Mouse (Mus musculus): ENCODE results near the gene Vsx1. TPM values are rescaled to one million over a fixed set of nuclear protein-coding genes. Genes with fewer than 3 reads are reported as not detected.

Gene Vsx1
- polyA plus RNA-seq, 1 experiment from 2014 or later, result not detected

DNA sequence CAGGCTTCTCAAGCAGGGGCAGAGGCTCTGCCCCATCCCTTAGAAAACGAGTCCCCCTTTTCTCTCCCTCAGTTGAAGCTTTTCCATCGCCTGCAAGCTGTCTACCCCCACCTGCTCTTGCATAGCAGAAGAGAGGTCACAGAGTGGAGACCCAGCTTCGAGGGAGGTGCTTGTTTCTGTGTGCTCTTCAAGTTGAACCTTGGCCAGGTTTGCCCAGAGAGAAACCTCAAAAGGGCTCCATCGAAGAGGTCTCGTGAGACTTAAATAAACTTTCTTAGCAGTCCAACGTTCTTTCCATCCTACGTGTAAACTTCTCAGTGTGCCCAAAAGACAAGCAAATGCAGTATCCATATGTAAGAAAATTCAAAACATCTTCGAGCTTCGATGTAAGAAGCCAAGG, 37.8 kb downstream of the Vsx1 start:
- no peaks in the 10 kb centered on the region for H3K4me1 ChIP-seq
- H3K36me3 ChIP-seq, result no peaks in the 10 kb centered on the region
- H3K4me3 ChIP-seq (replicated peaks), result no peak overlapping the region
- WGBS, result 44% methylated on average over 9 of the region's 9 CpGs
- ATAC-seq (ENCODE audit: insufficient read depth, low FRiP score, low read depth), result 0 out of 2 replicates have a peak, but pooled peaks have one; percentile 2
- no peak overlapping the region for H3K9ac ChIP-seq
- H3K9me3 ChIP-seq, result no peaks in the 10 kb centered on the region
- 0 out of 2 replicates have a peak overlapping the region, but pooled peaks have one; percentile 27 for H3K27ac ChIP-seq
- H3K4me2 ChIP-seq, result no peak overlapping the region
- no peaks in the 10 kb centered on the region for H3K27me3 ChIP-seq (replicated peaks)

DNA sequence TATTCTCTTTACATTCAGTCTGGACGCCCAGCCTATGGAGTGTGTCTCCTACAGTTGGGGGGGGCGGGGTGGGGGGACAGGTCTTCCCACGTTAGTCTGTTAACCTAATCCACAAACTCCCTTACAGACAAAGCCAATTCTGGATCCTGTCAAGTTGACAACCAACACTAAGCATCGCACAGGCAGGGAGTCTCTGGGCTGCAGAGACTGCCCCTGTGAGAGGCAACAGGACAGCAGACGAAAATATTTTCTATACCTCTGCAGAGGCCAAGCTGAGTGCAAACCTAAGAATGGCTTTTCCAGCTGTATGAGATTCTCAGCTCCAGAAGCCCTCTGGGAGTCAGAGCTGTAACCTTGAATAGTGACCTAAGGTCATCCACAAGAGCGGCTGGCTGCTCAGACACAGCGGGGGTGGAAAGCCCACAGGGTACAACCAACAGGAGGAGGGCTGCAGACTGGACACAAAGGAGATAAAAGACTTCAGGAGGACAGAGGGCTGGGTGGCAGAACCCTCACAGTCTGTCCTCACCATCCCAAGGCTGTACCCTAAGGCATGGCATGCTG, 38.6 kb downstream of the Vsx1 start:
- Histone ChIP-seq H3K4me3 (replicated peaks) (no peak overlapping the region), H3K9me3 (no peaks in the 10 kb centered on the region), H3K9ac (no peak overlapping the region), H3K27me3 (replicated peaks) (no peaks in the 10 kb centered on the region), H3K36me3 (no peaks in the 10 kb centered on the region), H3K4me2 (no peak overlapping the region), H3K4me1 (no peaks in the 10 kb centered on the region), H3K27ac (peak overlapping the region; percentile 58)
- WGBS, result 19% methylated on average over 7 of the region's 7 CpGs
- peak; percentile 50; the same call in 1 of the 2 replicates for ATAC-seq (ENCODE audit: insufficient read depth, low FRiP score, low read depth)

DNA sequence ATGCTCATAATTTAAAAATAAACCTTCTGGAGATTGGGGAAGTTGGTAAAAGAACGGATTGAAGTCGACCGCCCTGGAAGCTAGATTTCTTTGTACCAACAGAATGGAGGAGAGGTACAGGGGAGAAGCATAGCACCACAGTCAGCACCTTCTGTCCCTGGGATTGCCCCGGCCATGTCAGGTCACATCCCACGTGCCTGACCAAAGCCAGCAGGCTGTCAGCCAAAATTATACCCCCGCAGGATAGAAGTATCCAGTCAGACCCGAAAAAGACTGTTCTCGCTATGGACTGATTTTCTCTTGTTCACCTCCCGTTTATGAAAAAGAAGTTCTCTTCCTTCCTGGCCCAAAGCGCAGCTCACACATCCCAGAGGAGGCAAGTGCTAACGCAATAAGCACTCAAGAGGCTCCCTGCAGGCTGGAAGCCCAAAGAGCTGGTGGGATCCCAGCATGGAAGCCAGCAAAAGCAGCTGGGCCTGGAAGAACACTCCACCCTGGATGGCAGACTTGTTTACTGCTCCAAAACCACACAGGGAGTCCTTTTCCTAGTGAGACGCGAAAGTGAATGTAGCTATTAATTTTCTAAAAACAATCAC, 40.8 kb downstream of the Vsx1 start:
- no peaks in the 10 kb centered on the region for H3K36me3 ChIP-seq
- H3K9ac ChIP-seq, result no peak overlapping the region
- H3K27ac ChIP-seq, result 0 out of 2 replicates have a peak overlapping the region, but pooled peaks have one; percentile 6
- 61% methylated on average over 13 of the region's 13 CpGs for WGBS
- no peak overlapping the region for H3K4me2 ChIP-seq
- no peak for ATAC-seq (ENCODE audit: insufficient read depth, low FRiP score, low read depth)
- H3K4me1 ChIP-seq, result no peaks in the 10 kb centered on the region
- no peaks in the 10 kb centered on the region for H3K9me3 ChIP-seq
- H3K4me3 ChIP-seq (replicated peaks), result no peak overlapping the region
- H3K27me3 ChIP-seq (replicated peaks), result no peaks in the 10 kb centered on the region

DNA sequence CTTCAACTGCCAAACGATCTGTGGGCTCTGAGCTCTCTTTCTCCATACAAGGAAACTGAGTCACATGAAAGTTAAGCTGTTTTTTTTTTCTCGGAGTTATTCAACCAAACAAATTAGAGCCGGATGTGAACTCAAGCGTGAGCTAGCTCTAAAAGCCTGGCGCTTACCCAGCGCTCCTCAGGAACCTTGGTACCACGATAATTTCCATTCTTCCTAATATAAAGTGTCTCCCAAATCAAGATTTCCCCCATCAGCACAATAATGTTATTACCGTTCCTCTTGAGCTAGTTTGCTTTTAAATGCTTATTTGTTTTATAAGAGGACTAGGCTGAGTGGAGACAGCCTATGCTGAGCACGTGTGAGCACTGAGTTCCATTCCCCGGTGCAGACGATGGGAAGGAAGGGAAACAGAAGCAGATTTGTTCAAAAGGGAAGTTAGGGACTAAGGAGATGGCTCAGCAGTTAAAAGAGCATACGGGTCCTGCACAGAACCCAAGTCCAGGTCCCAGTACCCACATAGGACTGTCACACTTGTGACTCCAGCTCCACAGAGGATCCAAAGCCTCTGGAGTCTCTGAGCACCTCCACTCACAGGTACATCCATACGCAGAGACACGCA, 41.4 kb downstream of the Vsx1 start:
- no peaks in the 10 kb centered on the region for H3K4me1 ChIP-seq
- ATAC-seq (ENCODE audit: insufficient read depth, low FRiP score, low read depth), result no peak
- H3K27ac ChIP-seq, result no peak overlapping the region
- H3K27me3 ChIP-seq (replicated peaks), result no peaks in the 10 kb centered on the region
- H3K36me3 ChIP-seq, result no peaks in the 10 kb centered on the region
- no peaks in the 10 kb centered on the region for H3K9me3 ChIP-seq
- no peak overlapping the region for H3K4me3 ChIP-seq (replicated peaks)
- no peak overlapping the region for H3K4me2 ChIP-seq
- no peak overlapping the region for H3K9ac ChIP-seq
- 76% methylated on average over 14 of the region's 14 CpGs for WGBS

DNA sequence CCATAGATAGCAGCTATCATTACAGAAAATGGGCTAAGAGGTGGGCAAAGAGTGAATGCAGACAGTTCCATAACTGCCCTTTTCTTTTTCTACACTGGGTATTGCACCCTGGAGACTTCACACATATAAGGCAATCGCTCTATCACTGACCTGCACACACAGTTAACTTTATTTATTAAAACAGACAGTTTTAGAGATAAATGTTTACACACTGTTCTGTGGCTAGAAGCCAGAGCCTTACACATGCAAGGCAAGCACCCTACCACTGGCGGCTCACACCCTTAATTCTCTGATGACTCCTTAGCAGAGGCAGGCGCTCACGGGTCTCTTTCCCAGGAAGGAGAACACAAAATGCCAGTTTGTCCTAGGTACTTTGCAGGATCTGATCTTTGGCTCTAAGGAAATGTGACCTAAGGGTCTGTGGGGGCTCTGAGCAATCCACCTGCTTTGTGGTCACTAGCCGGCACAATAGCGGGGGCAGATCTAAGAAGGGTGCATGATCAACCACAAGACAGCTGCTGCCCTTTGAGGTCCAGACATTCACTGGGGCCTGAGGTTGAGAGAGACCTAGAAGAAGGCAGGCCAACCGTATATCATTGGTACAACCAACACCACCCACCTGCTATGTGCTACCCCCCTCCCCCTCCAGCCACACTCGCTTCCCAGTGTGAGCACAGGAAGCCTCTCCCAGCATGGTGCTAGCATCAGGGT, 42.6 kb downstream of the Vsx1 start:
- Histone ChIP-seq H3K4me1 (no peaks in the 10 kb centered on the region), H3K4me2 (no peak overlapping the region), H3K36me3 (no peaks in the 10 kb centered on the region), H3K27me3 (replicated peaks) (no peaks in the 10 kb centered on the region), H3K9ac (no peak overlapping the region), H3K27ac (no peak overlapping the region), H3K4me3 (replicated peaks) (no peak overlapping the region), H3K9me3 (no peaks in the 10 kb centered on the region)
- ATAC-seq (ENCODE audit: insufficient read depth, low FRiP score, low read depth), result no peak
- 75% methylated on average over 8 of the region's 8 CpGs for WGBS

DNA sequence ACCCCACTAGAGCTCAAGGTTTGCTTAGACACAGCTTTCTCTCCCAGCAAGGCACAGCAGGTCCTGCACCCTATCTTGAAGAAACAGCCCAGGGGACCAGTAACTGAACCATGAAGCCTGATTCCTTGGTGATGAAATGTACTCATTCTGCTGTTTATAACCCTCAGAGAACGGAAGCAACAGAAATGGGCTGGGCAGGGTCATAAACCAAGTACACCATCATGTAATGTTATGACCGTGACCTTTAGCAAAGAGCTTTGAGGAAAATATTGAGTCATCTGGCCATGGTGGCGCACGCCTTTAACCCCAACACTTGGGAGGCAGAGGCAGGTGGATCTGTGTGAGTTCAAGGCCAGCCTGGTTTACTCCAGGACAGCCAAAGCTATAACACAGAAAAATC, 43.9 kb downstream of the Vsx1 start:
- Histone ChIP-seq H3K9me3 (no peaks in the 10 kb centered on the region), H3K9ac (no peak overlapping the region), H3K4me1 (no peaks in the 10 kb centered on the region), H3K36me3 (no peaks in the 10 kb centered on the region), H3K4me3 (replicated peaks) (no peak overlapping the region), H3K27me3 (replicated peaks) (no peaks in the 10 kb centered on the region), H3K4me2 (no peak overlapping the region), H3K27ac (no peak overlapping the region)
- WGBS, result 82% methylated on average over 4 of the region's 4 CpGs
- no peak for ATAC-seq (ENCODE audit: insufficient read depth, low FRiP score, low read depth)

DNA sequence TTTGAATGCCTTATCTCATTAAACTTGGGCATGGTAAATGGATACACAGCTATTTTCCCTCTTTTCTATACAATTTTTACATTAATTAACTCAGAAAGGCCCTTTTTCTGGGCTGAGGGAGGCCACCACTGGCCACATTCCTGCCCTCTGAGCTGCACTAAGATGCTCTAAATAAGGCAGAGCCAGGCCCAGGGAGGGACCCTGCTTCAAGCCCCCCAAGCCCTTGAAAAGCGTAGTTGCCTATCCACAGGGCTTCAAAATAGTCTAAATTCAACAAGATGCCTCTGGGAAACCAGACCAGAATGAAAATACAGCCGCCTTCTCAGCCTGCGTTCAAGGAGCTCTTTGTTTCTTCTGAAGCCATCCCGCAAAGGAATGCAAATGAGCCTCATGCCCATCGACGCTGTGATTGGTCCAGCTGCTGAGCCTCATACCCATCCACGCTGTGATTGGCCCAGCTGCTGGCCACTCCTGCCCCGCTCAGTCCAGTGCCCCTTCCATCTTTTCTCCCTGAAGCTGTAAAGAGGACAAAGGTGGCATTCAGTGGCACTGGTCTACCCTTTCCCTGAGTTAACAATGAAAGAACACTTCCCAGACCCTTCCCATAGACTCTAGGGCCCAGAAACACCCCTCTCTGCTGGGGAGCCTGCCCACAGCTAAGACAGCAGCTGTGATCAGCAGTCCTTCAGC, 45.3 kb downstream of the Vsx1 start:
- Histone ChIP-seq H3K4me1 (no peaks in the 10 kb centered on the region), H3K4me2 (no peak overlapping the region), H3K27me3 (replicated peaks) (no peaks in the 10 kb centered on the region), H3K36me3 (0 out of 2 replicates have a peak, but pooled peaks cover 2% of the 10 kb centered on the region), H3K9me3 (no peaks in the 10 kb centered on the region), H3K4me3 (replicated peaks) (no peak overlapping the region), H3K9ac (no peak overlapping the region), H3K27ac (no peak overlapping the region)
- 73% methylated on average over 8 of the region's 8 CpGs for WGBS
- peak; percentile 74; the same call in 1 of the 2 replicates for ATAC-seq (ENCODE audit: insufficient read depth, low FRiP score, low read depth)

DNA sequence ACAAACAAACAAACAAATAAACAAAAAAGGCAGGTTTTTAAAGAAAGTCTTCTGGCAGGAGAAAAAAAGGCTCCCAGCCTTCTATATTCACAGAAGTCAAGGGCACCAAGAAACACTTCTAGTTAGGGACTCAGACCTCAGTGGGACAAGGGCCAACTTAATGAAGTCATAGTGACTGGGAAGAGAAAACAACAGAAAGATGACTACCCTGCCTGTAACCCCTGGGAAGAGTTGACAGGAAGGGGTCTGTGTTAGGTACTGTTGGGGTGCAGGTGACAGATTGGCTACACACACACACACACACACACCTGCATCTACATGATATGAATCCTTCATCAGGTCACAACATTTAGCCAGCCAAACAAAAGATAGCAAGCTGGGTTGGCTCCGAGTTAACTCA, 46.0 kb downstream of the Vsx1 start:
- H3K4me2 ChIP-seq, result no peak overlapping the region
- no peak overlapping the region for H3K9ac ChIP-seq
- H3K27me3 ChIP-seq (replicated peaks), result no peaks in the 10 kb centered on the region
- H3K4me1 ChIP-seq, result no peaks in the 10 kb centered on the region
- H3K27ac ChIP-seq, result no peak overlapping the region
- WGBS, result 70% methylated on average over 1 of the region's 1 CpGs
- 0 out of 2 replicates have a peak, but pooled peaks cover 2% of the 10 kb centered on the region for H3K36me3 ChIP-seq
- H3K9me3 ChIP-seq, result no peaks in the 10 kb centered on the region
- no peak overlapping the region for H3K4me3 ChIP-seq (replicated peaks)
- ATAC-seq (ENCODE audit: insufficient read depth, low FRiP score, low read depth), result no peak

DNA sequence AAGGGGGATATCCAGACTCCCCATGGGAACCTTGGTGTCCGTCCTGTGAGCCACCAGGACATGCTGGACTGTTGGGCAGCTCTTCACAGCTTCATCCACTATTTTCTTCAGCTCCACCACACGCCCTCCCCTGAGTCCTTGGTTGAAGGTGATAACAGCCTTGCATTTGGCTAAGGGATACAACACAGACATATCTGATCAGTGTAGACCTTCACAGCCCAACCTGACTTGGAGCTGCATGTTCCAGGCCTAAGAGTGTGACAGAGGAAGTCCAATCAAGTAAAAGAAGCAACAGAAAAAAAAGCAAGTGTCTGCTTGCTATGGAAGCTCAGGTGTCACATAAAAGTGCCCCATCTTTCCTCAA, 50.8 kb downstream of the Vsx1 start:
- H3K27me3 ChIP-seq (replicated peaks), result no peaks in the 10 kb centered on the region
- H3K27ac ChIP-seq, result no peak overlapping the region
- no peak overlapping the region for H3K4me3 ChIP-seq (replicated peaks)
- ATAC-seq (ENCODE audit: insufficient read depth, low FRiP score, low read depth), result no peak
- H3K4me2 ChIP-seq, result no peak overlapping the region
- WGBS, result 59% methylated on average over 2 of the region's 2 CpGs
- no peaks in the 10 kb centered on the region for H3K4me1 ChIP-seq
- no peaks in the 10 kb centered on the region for H3K9me3 ChIP-seq
- H3K36me3 ChIP-seq, result 0 out of 2 replicates have a peak, but pooled peaks cover 2% of the 10 kb centered on the region
- no peak overlapping the region for H3K9ac ChIP-seq

DNA sequence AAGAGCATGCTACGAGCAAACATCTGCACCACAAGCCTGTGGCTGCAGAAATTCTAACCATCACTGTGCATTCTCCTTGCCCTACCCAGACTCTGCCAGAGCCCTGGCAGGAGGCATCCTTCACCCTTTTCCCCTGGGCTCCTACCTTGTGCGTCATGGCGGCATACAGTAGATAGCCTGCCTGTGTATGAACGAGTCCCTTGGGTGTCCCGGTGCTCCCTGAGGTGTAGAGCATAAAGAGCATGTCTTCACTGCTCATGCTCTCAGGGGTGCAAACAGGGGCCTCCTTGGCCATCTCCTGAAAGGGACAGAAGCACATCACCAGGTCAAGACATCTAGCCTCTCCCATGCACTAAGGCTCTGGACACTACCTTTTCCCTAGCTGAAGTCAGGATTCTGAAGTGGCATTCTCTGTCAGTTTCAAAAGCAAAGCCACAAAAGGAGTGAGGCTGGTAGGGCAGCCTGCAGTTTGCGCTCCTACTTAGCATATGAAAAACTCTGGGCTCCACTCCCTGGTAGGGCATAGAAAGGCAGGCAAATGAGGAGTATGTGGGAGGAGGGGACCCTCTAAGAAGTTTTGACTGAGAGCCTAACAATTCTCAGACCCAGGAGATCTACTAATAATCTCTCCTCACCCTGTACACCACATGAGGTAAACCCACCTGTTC, 51.3 kb downstream of the Vsx1 start:
- Histone ChIP-seq H3K9ac (no peak overlapping the region), H3K4me3 (replicated peaks) (no peak overlapping the region), H3K36me3 (0 out of 2 replicates have a peak, but pooled peaks cover 2% of the 10 kb centered on the region), H3K27ac (no peak overlapping the region), H3K9me3 (no peaks in the 10 kb centered on the region), H3K27me3 (replicated peaks) (no peaks in the 10 kb centered on the region), H3K4me2 (no peak overlapping the region), H3K4me1 (no peaks in the 10 kb centered on the region)
- no peak for ATAC-seq (ENCODE audit: insufficient read depth, low FRiP score, low read depth)
- WGBS, result 78% methylated on average over 6 of the region's 6 CpGs

DNA sequence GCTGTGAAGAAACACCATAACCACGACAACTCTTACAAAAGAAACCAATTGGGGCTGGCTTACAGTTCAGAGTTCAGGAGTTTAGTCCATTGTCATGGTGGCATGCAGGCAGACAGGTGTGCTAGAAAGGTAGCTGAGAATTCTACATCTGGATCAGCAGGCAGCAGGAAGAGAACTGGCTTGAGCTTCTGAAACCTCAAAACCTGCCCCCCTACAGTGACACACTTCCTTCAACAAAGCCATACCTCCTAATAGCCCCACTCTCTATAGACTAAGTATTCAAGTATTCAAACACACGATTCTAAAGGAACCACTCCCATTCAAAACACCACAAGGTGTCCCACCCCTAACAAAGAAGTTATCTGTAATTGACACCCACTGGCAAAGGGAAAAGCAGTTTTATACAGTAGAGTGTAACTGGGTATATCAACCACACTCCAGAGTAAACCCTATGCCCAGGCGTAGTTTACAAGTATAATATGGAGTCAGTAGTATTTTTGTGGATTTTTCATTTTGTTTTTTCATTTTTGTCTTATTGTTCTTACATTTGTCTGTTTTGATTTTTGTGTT, 53.2 kb downstream of the Vsx1 start:
- H3K9me3 ChIP-seq, result no peaks in the 10 kb centered on the region
- H3K4me2 ChIP-seq, result no peak overlapping the region
- no peak overlapping the region for H3K27ac ChIP-seq
- no peaks in the 10 kb centered on the region for H3K4me1 ChIP-seq
- ATAC-seq (ENCODE audit: insufficient read depth, low FRiP score, low read depth), result peak; percentile 39; the same call in 1 of the 2 replicates
- H3K9ac ChIP-seq, result no peak overlapping the region
- H3K4me3 ChIP-seq (replicated peaks), result no peak overlapping the region
- H3K36me3 ChIP-seq, result 0 out of 2 replicates have a peak, but pooled peaks cover 2% of the 10 kb centered on the region
- 65% methylated on average over 3 of the region's 3 CpGs for WGBS
- H3K27me3 ChIP-seq (replicated peaks), result no peaks in the 10 kb centered on the region

All from stomach, embryonic 15.5 days (tissue).